Mouse (Mus musculus) heart, embryonic 15.5 days (tissue): ENCODE measurements at regions not wholly inside any gene's neighbourhood (a gene's known extent, or its start where the extent isn't known, plus 50 kb on each side); places are given as distances from the start of the nearest gene placed in this dataset.
A peak's percentile ranks its signal among the peaks of the same experiment; 100 is the strongest.

Experiments used
- ATAC-seq: fragments of 200-750 bp; cut with Nextera tagmentation; replicated peaks from 2 replicates; pipeline ENCODE4 v1.8.0; 2017; ENCODE audit warnings: low read depth, moderate TSS enrichment; ENCODE audit not compliant: insufficient number of reproducible peaks, insufficient read depth, low FRiP score
- H3K27ac ChIP-seq: fragments of 300-500 bp; sonication (generic); 2 replicates; pipeline ENCODE4 v1.5.1; 2015; ENCODE audit warnings: mild to moderate bottlenecking, inconsistent platforms
- H3K27me3 ChIP-seq: fragments of 300-500 bp; sonication (generic); 2 replicates; pipeline ENCODE4 v1.6.1; 2015; ENCODE audit warnings: inconsistent platforms
- H3K36me3 ChIP-seq: fragments of 300-500 bp; sonication (generic); 2 replicates; pipeline ENCODE4 v1.6.1; 2015; ENCODE audit warnings: mild to moderate bottlenecking, inconsistent platforms
- H3K4me1 ChIP-seq: fragments of 300-500 bp; sonication (generic); replicated peaks from 2 replicates; pipeline ENCODE4 v1.6.1; 2015; ENCODE audit warnings: inconsistent platforms
- H3K4me2 ChIP-seq: fragments of 300-500 bp; sonication (generic); 2 replicates; pipeline ENCODE4 v1.6.1; 2015; ENCODE audit warnings: inconsistent platforms, mild to moderate bottlenecking, moderate library complexity
- H3K4me3 ChIP-seq: fragments of 300-500 bp; sonication (generic); 2 replicates; pipeline ENCODE4 v1.5.1; 2015; ENCODE audit warnings: mild to moderate bottlenecking, inconsistent platforms
- H3K9ac ChIP-seq: fragments of 300-500 bp; sonication (generic); 2 replicates; pipeline ENCODE4 v1.6.1; 2015; ENCODE audit warnings: mild to moderate bottlenecking, inconsistent platforms
- H3K9me3 ChIP-seq: fragments of 300-500 bp; sonication (generic); replicated peaks from 2 replicates; pipeline ENCODE4 v1.6.1; 2016; ENCODE audit warnings: inconsistent platforms
- WGBS: fragments of 180-500 bp; shearing (Covaris S2); methylation state at CpG from one replicate; pipeline ENCODE4 v1.1.7; 2015; ENCODE audit warnings: mixed read lengths; 5-methylcytosine and 5-hydroxymethylcytosine counted together

GRCm38 (mm10) chr19:56199401-56200150 is 87.4 kb upstream of the Habp2 start:
- Histone ChIP-seq H3K9ac (no peak overlapping the region), H3K36me3 (no peaks in the 10 kb centered on the region), H3K27me3 (no peaks in the 10 kb centered on the region), H3K4me1 (no peaks in the 10 kb centered on the region), H3K27ac (no peak overlapping the region), H3K9me3 (no peaks in the 10 kb centered on the region), H3K4me3 (no peak overlapping the region), H3K4me2 (no peak overlapping the region)
- ATAC-seq = no peak; the same call in 1 of the 2 replicates
- WGBS = 57% methylated on average over 14 of the region's 14 CpGs

- 83% methylated on average over 9 of the region's 9 CpGs for WGBS
Measured at GRCm38 (mm10) chr19:56201007-56201682, 85.8 kb upstream of the Habp2 start.

GRCm38 (mm10) chr19:56201738-56202480 is 85.0 kb upstream of the Habp2 start:
- Histone ChIP-seq H3K4me2 (no peak overlapping the region), H3K4me3 (no peak overlapping the region), H3K27ac (no peak overlapping the region), H3K9ac (no peak overlapping the region), H3K27me3 (no peaks in the 10 kb centered on the region), H3K9me3 (no peaks in the 10 kb centered on the region), H3K36me3 (no peaks in the 10 kb centered on the region), H3K4me1 (no peaks in the 10 kb centered on the region)
- ATAC-seq = no peak

More at GRCm38 (mm10) chr19:56201007-56201682, 85.8 kb upstream of the Habp2 start:
- H3K9me3 ChIP-seq = no peaks in the 10 kb centered on the region
- no peak overlapping the region for H3K4me2 ChIP-seq
- H3K27me3 ChIP-seq = no peaks in the 10 kb centered on the region
- no peak overlapping the region for H3K27ac ChIP-seq
- ATAC-seq = no peak
- no peaks in the 10 kb centered on the region for H3K36me3 ChIP-seq
- H3K4me3 ChIP-seq = no peak overlapping the region
- H3K4me1 ChIP-seq = no peaks in the 10 kb centered on the region
- H3K9ac ChIP-seq = no peak overlapping the region

GRCm38 (mm10) chr19:56202481-56203130 is 84.3 kb upstream of the Habp2 start:
- H3K9me3 ChIP-seq = no peaks in the 10 kb centered on the region
- no peak overlapping the region for H3K4me3 ChIP-seq
- 66% methylated on average over 9 of the region's 9 CpGs for WGBS
- H3K9ac ChIP-seq = no peak overlapping the region
- no peaks in the 10 kb centered on the region for H3K4me1 ChIP-seq
- H3K27ac ChIP-seq = no peak overlapping the region
- no peak for ATAC-seq
- no peaks in the 10 kb centered on the region for H3K36me3 ChIP-seq
- no peaks in the 10 kb centered on the region for H3K27me3 ChIP-seq
- no peak overlapping the region for H3K4me2 ChIP-seq

GRCm38 (mm10) chr19:56218536-56218935 is 68.4 kb upstream of the Habp2 start:
- no peak overlapping the region for H3K27ac ChIP-seq
- WGBS = 74% methylated on average over 6 of the region's 6 CpGs

GRCm38 (mm10) chr19:56220724-56221407 is 66.1 kb upstream of the Habp2 start:
- H3K9ac ChIP-seq = no peak overlapping the region
- H3K27ac ChIP-seq = no peak overlapping the region
- ATAC-seq = no peak
- H3K9me3 ChIP-seq = no peaks in the 10 kb centered on the region
- H3K4me1 ChIP-seq = no peaks in the 10 kb centered on the region
- H3K36me3 ChIP-seq = no peaks in the 10 kb centered on the region
- no peaks in the 10 kb centered on the region for H3K27me3 ChIP-seq
- H3K4me3 ChIP-seq = no peak overlapping the region
- no peak overlapping the region for H3K4me2 ChIP-seq
- WGBS = 59% methylated on average over 15 of the region's 15 CpGs

More at GRCm38 (mm10) chr19:56218536-56218935, 68.4 kb upstream of the Habp2 start:
- Histone ChIP-seq H3K9ac (no peak overlapping the region), H3K4me2 (no peak overlapping the region), H3K9me3 (no peaks in the 10 kb centered on the region), H3K27me3 (no peaks in the 10 kb centered on the region), H3K36me3 (no peaks in the 10 kb centered on the region), H3K4me3 (no peak overlapping the region), H3K4me1 (no peaks in the 10 kb centered on the region)
- ATAC-seq = no peak

- no peaks in the 10 kb centered on the region for H3K4me1 ChIP-seq
- no peak overlapping the region for H3K27ac ChIP-seq
- no peaks in the 10 kb centered on the region for H3K36me3 ChIP-seq
- WGBS = 66% methylated on average over 4 of the region's 4 CpGs
- no peak overlapping the region for H3K4me3 ChIP-seq
- H3K9me3 ChIP-seq = no peaks in the 10 kb centered on the region
- ATAC-seq = no peak
- no peak overlapping the region for H3K4me2 ChIP-seq
- no peaks in the 10 kb centered on the region for H3K27me3 ChIP-seq
- no peak overlapping the region for H3K9ac ChIP-seq
Measured at GRCm38 (mm10) chr19:56222496-56222895, 64.4 kb upstream of the Habp2 start.

- Histone ChIP-seq H3K4me2 (no peak overlapping the region), H3K9ac (no peak overlapping the region), H3K36me3 (no peaks in the 10 kb centered on the region), H3K4me3 (no peak overlapping the region), H3K27me3 (no peaks in the 10 kb centered on the region), H3K4me1 (no peaks in the 10 kb centered on the region), H3K27ac (no peak overlapping the region), H3K9me3 (no peaks in the 10 kb centered on the region)
- WGBS = 40% methylated on average over 7 of the region's 7 CpGs
- no peak for ATAC-seq
Measured at GRCm38 (mm10) chr19:56225039-56225438, 61.9 kb upstream of the Habp2 start.

- H3K4me2 ChIP-seq = no peak overlapping the region
- H3K4me1 ChIP-seq = no peaks in the 10 kb centered on the region
- no peak overlapping the region for H3K9ac ChIP-seq
- no peak for ATAC-seq
- no peaks in the 10 kb centered on the region for H3K9me3 ChIP-seq
- H3K36me3 ChIP-seq = no peaks in the 10 kb centered on the region
- WGBS = 71% methylated on average over 3 of the region's 3 CpGs
- no peak overlapping the region for H3K4me3 ChIP-seq
- no peaks in the 10 kb centered on the region for H3K27me3 ChIP-seq
- no peak overlapping the region for H3K27ac ChIP-seq
Measured at GRCm38 (mm10) chr19:56225518-56225917, 61.4 kb upstream of the Habp2 start.

- Histone ChIP-seq H3K27ac (no peak overlapping the region), H3K4me3 (no peak overlapping the region), H3K9me3 (no peaks in the 10 kb centered on the region), H3K4me1 (peaks cover 7% of the 10 kb centered on the region), H3K4me2 (no peak overlapping the region), H3K9ac (no peak overlapping the region), H3K27me3 (no peaks in the 10 kb centered on the region), H3K36me3 (no peaks in the 10 kb centered on the region)
- ATAC-seq = no peak
Measured at GRCm38 (mm10) chr19:56228586-56228985, 58.4 kb upstream of the Habp2 start.

GRCm38 (mm10) chr19:56231430-56231829 is 55.5 kb upstream of the Habp2 start:
- WGBS = 81% methylated on average over 8 of the region's 8 CpGs
- Histone ChIP-seq H3K36me3 (no peaks in the 10 kb centered on the region), H3K4me3 (no peak overlapping the region), H3K9me3 (no peaks in the 10 kb centered on the region), H3K9ac (no peak overlapping the region), H3K27me3 (no peaks in the 10 kb centered on the region), H3K4me1 (peaks cover 7% of the 10 kb centered on the region), H3K27ac (peak overlapping the region; percentile 29; the same call in 1 of the 2 replicates), H3K4me2 (no peak overlapping the region)
- no peak for ATAC-seq
